Mouse (Mus musculus) heart, embryonic 15.5 days (tissue): Measurements from ENCODE around the gene Il17rb. TPM values are rescaled to one million over a fixed set of nuclear protein-coding genes. Genes with fewer than 3 reads are reported as not detected.

Experiments
- ATAC-seq: fragments of 200-750 bp; cut with Nextera tagmentation; replicated peaks from 2 replicates; pipeline ENCODE4 v1.8.0; 2017; ENCODE audit warnings: low read depth, moderate TSS enrichment; ENCODE audit not compliant: insufficient number of reproducible peaks, insufficient read depth, low FRiP score
- H3K27ac ChIP-seq: fragments of 300-500 bp; sonication (generic); 2 replicates; pipeline ENCODE4 v1.5.1; 2015; ENCODE audit warnings: mild to moderate bottlenecking, inconsistent platforms
- H3K27me3 ChIP-seq: fragments of 300-500 bp; sonication (generic); 2 replicates; pipeline ENCODE4 v1.6.1; 2015; ENCODE audit warnings: inconsistent platforms
- H3K36me3 ChIP-seq: fragments of 300-500 bp; sonication (generic); 2 replicates; pipeline ENCODE4 v1.6.1; 2015; ENCODE audit warnings: mild to moderate bottlenecking, inconsistent platforms
- H3K4me1 ChIP-seq: fragments of 300-500 bp; sonication (generic); replicated peaks from 2 replicates; pipeline ENCODE4 v1.6.1; 2015; ENCODE audit warnings: inconsistent platforms
- H3K4me2 ChIP-seq: fragments of 300-500 bp; sonication (generic); 2 replicates; pipeline ENCODE4 v1.6.1; 2015; ENCODE audit warnings: inconsistent platforms, mild to moderate bottlenecking, moderate library complexity
- H3K4me3 ChIP-seq: fragments of 300-500 bp; sonication (generic); 2 replicates; pipeline ENCODE4 v1.5.1; 2015; ENCODE audit warnings: mild to moderate bottlenecking, inconsistent platforms
- H3K9ac ChIP-seq: fragments of 300-500 bp; sonication (generic); 2 replicates; pipeline ENCODE4 v1.6.1; 2015; ENCODE audit warnings: mild to moderate bottlenecking, inconsistent platforms
- H3K9me3 ChIP-seq: fragments of 300-500 bp; sonication (generic); replicated peaks from 2 replicates; pipeline ENCODE4 v1.6.1; 2016; ENCODE audit warnings: inconsistent platforms
- WGBS: fragments of 180-500 bp; shearing (Covaris S2); methylation state at CpG from one replicate; pipeline ENCODE4 v1.1.7; 2015; ENCODE audit warnings: mixed read lengths; 5-methylcytosine and 5-hydroxymethylcytosine counted together
- polyA plus RNA-seq: library from polyadenylated mRNA; unstranded; fragments of >200 nt; fragmentation: Nextera tagmentation; extraction: Ambion mirVana; gene quantifications from 2 replicates; pipeline ENCODE4 v1.2.1, GENCODE M21; 2015

Il17rb gene
- polyA plus RNA-seq, 1 experiment from 2014 or later, result 0.62 TPM

GRCm38 (mm10) chr14:30014487-30014886 is 5.8 kb upstream of the Il17rb start:
- WGBS, result 67% methylated on average over 10 of the region's 10 CpGs
- Histone ChIP-seq H3K4me1 (peaks cover 10% of the 10 kb centered on the region; the same call in 1 of the 2 replicates), H3K4me3 (no peak overlapping the region), H3K4me2 (peak overlapping the region; percentile 6; the same call in 1 of the 2 replicates), H3K9me3 (no peaks in the 10 kb centered on the region), H3K27ac (peak overlapping the region; percentile 7; the same call in 1 of the 2 replicates), H3K36me3 (no peaks in the 10 kb centered on the region), H3K27me3 (peaks cover 13% of the 10 kb centered on the region), H3K9ac (no peak overlapping the region)
- no peak for ATAC-seq

- no peak overlapping the region for H3K4me2 ChIP-seq
- H3K9me3 ChIP-seq, result no peaks in the 10 kb centered on the region
- H3K9ac ChIP-seq, result no peak overlapping the region
- H3K4me1 ChIP-seq, result peaks cover 20% of the 10 kb centered on the region
- no peak overlapping the region for H3K27ac ChIP-seq
- H3K36me3 ChIP-seq, result no peaks in the 10 kb centered on the region
- ATAC-seq, result no peak
- WGBS, result 71% methylated on average over 10 of the region's 10 CpGs
- peaks cover 31% of the 10 kb centered on the region for H3K27me3 ChIP-seq
- no peak overlapping the region for H3K4me3 ChIP-seq
Observed at GRCm38 (mm10) chr14:30011886-30012560, 3.3 kb upstream of the Il17rb start.

GRCm38 (mm10) chr14:30009864-30010560 is 1.3 kb upstream of the Il17rb start:
- Histone ChIP-seq H3K4me3 (peak overlapping the region; percentile 47; the same call in 1 of the 2 replicates), H3K9me3 (no peaks in the 10 kb centered on the region), H3K9ac (no peak overlapping the region), H3K27ac (0 out of 2 replicates have a peak overlapping the region, but pooled peaks have one; percentile 32), H3K27me3 (peaks cover 31% of the 10 kb centered on the region), H3K36me3 (no peaks in the 10 kb centered on the region), H3K4me2 (peak overlapping the region; percentile 85; the same call in 1 of the 2 replicates), H3K4me1 (peaks cover 20% of the 10 kb centered on the region)
- no peak for ATAC-seq
- 63% methylated on average over 10 of the region's 10 CpGs for WGBS

- Histone ChIP-seq H3K27ac (no peak overlapping the region), H3K4me2 (no peak overlapping the region), H3K27me3 (0 out of 2 replicates have a peak, but pooled peaks cover 4% of the 10 kb centered on the region), H3K36me3 (peaks cover 23% of the 10 kb centered on the region), H3K4me1 (no peaks in the 10 kb centered on the region), H3K4me3 (no peak overlapping the region), H3K9me3 (no peaks in the 10 kb centered on the region), H3K9ac (no peak overlapping the region)
- ATAC-seq, result no peak
- WGBS, result 81% methylated on average over 3 of the region's 3 CpGs
Observed at GRCm38 (mm10) chr14:29999475-29999811, 9.3 kb downstream of the Il17rb start.

- Histone ChIP-seq H3K4me2 (no peak overlapping the region), H3K4me3 (no peak overlapping the region), H3K27ac (no peak overlapping the region), H3K9me3 (no peaks in the 10 kb centered on the region), H3K9ac (no peak overlapping the region), H3K27me3 (0 out of 2 replicates have a peak, but pooled peaks cover 4% of the 10 kb centered on the region), H3K4me1 (no peaks in the 10 kb centered on the region), H3K36me3 (peaks cover 28% of the 10 kb centered on the region)
- 79% methylated on average over 13 of the region's 13 CpGs for WGBS
- ATAC-seq, result no peak
Observed at GRCm38 (mm10) chr14:29998747-29999474, 9.8 kb downstream of the Il17rb start.

- Histone ChIP-seq H3K4me2 (no peak overlapping the region), H3K27ac (no peak overlapping the region), H3K9me3 (no peaks in the 10 kb centered on the region), H3K4me3 (no peak overlapping the region), H3K4me1 (no peaks in the 10 kb centered on the region), H3K36me3 (peaks cover 43% of the 10 kb centered on the region), H3K27me3 (no peaks in the 10 kb centered on the region), H3K9ac (no peak overlapping the region)
- ATAC-seq, result no peak
Observed at GRCm38 (mm10) chr14:29997345-29997744, 11.4 kb downstream of the Il17rb start.

- no peaks in the 10 kb centered on the region for H3K9me3 ChIP-seq
- no peak overlapping the region for H3K9ac ChIP-seq
- peaks cover 55% of the 10 kb centered on the region for H3K36me3 ChIP-seq
- H3K27me3 ChIP-seq, result no peaks in the 10 kb centered on the region
- no peaks in the 10 kb centered on the region for H3K4me1 ChIP-seq
- H3K4me3 ChIP-seq, result no peak overlapping the region
- no peak overlapping the region for H3K27ac ChIP-seq
- H3K4me2 ChIP-seq, result no peak overlapping the region
- ATAC-seq, result no peak
- WGBS, result 88% methylated on average over 11 of the region's 11 CpGs
Observed at GRCm38 (mm10) chr14:29996000-29996751, 12.5 kb downstream of the Il17rb start.

GRCm38 (mm10) chr14:29994976-29995375 is 13.7 kb downstream of the Il17rb start:
- 83% methylated on average over 4 of the region's 4 CpGs for WGBS
- Histone ChIP-seq H3K27ac (no peak overlapping the region), H3K4me3 (no peak overlapping the region), H3K4me1 (no peaks in the 10 kb centered on the region), H3K9me3 (no peaks in the 10 kb centered on the region), H3K9ac (no peak overlapping the region), H3K36me3 (peaks cover 67% of the 10 kb centered on the region), H3K4me2 (no peak overlapping the region), H3K27me3 (no peaks in the 10 kb centered on the region)
- ATAC-seq, result no peak

GRCm38 (mm10) chr14:29988337-29988736 is 20.4 kb downstream of the Il17rb start:
- Histone ChIP-seq H3K4me1 (no peaks in the 10 kb centered on the region), H3K9ac (no peak overlapping the region), H3K27ac (no peak overlapping the region), H3K4me2 (no peak overlapping the region), H3K9me3 (no peaks in the 10 kb centered on the region), H3K4me3 (no peak overlapping the region), H3K36me3 (peaks cover 100% of the 10 kb centered on the region), H3K27me3 (no peaks in the 10 kb centered on the region)
- 92% methylated on average over 4 of the region's 4 CpGs for WGBS
- ATAC-seq, result no peak

GRCm38 (mm10) chr14:29987739-29988138 is 21.0 kb downstream of the Il17rb start:
- Histone ChIP-seq H3K4me2 (no peak overlapping the region), H3K9ac (no peak overlapping the region), H3K4me3 (no peak overlapping the region), H3K9me3 (no peaks in the 10 kb centered on the region), H3K36me3 (peaks cover 100% of the 10 kb centered on the region), H3K27ac (no peak overlapping the region), H3K4me1 (no peaks in the 10 kb centered on the region), H3K27me3 (no peaks in the 10 kb centered on the region)
- WGBS, result 83% methylated on average over 9 of the region's 9 CpGs
- ATAC-seq, result no peak

GRCm38 (mm10) chr14:29987276-29987675 is 21.4 kb downstream of the Il17rb start:
- H3K27ac ChIP-seq, result no peak overlapping the region
- no peak overlapping the region for H3K4me2 ChIP-seq
- no peak overlapping the region for H3K9ac ChIP-seq
- no peaks in the 10 kb centered on the region for H3K9me3 ChIP-seq
- H3K27me3 ChIP-seq, result no peaks in the 10 kb centered on the region
- H3K4me3 ChIP-seq, result no peak overlapping the region
- no peaks in the 10 kb centered on the region for H3K4me1 ChIP-seq
- ATAC-seq, result no peak
- H3K36me3 ChIP-seq, result peaks cover 100% of the 10 kb centered on the region
- WGBS, result 93% methylated on average over 6 of the region's 6 CpGs
